Mouse (Mus musculus) cortical plate, adult 2 months (tissue): Measurements from ENCODE around the gene Arnt. TPM values are rescaled to one million over a fixed set of nuclear protein-coding genes. Genes with fewer than 3 reads are reported as not detected.
"Not testable (repeated sequence)": the region's sequence is repeated elsewhere in the genome, so short reads cannot be mapped to it uniquely, and the experiment has no call there.

Experiments
- H3K27ac ChIP-seq: fragments of 200-500 bp; 2 replicates; pipeline ENCODE4 v1.5.1; 2012; ENCODE audit warnings: low read length, control low read depth, inconsistent platforms; ENCODE audit not compliant: insufficient read depth
- H3K4me1 ChIP-seq: fragments of 200-500 bp; 2 replicates; pipeline ENCODE4 v1.6.1; 2011; ENCODE audit warnings: low read length; ENCODE audit not compliant: control insufficient read depth, insufficient read depth
- H3K4me3 ChIP-seq: fragments of 200-500 bp; 2 replicates; pipeline ENCODE4 v1.5.1; 2011; ENCODE audit warnings: mild to moderate bottlenecking, low read length, control low read depth; ENCODE audit not compliant: insufficient read depth
- CTCF ChIP-seq: fragments of 200-500 bp; IDR thresholded peaks from 2 replicates; pipeline ENCODE4 v1.5.1; 2011; ENCODE audit warnings: mild to moderate bottlenecking, control low read depth, low read length; ENCODE audit not compliant: insufficient read depth; ENCODE audit errors: extremely low read depth
- POLR2A ChIP-seq: fragments of 200-500 bp; IDR thresholded peaks from 2 replicates; pipeline ENCODE4 v1.6.1; 2011; ENCODE audit warnings: mild to moderate bottlenecking, low read length, control low read depth; ENCODE audit not compliant: insufficient read depth; ENCODE audit errors: extremely low read depth
- polyA plus RNA-seq: library from polyadenylated mRNA; depleted of rRNA; stranded (reverse); fragments of >200 nt; gene quantifications from 2 replicates; pipeline ENCODE4 v1.2.3, GENCODE M21; 2012; rRNA removed

Gene Arnt
- polyA plus RNA-seq = 42.3 and 47.6 TPM in 2 replicates

GRCm38 (mm10) chr3:95434136-95434982 is at the start of gene Arnt:
TSS of gene Arnt (plus strand) at chr3:95434388.
- no peaks in the 10 kb centered on the region for H3K4me1 ChIP-seq
- H3K4me3 ChIP-seq = peak within 1 kb of the TSS; percentile 72
- 0 out of 2 replicates have a peak within 1 kb of the TSS, but pooled peaks have one; percentile 8 for H3K27ac ChIP-seq
- TF ChIP-seq CTCF = no peak
- TF ChIP-seq POLR2A = peak; percentile 81; the same call in 1 of the 2 replicates

GRCm38 (mm10) chr3:95385401-95386075 is 48.6 kb upstream of the Arnt start:
- Histone ChIP-seq H3K4me1 (no peaks in the 10 kb centered on the region), H3K27ac (no peak overlapping the region), H3K4me3 (no peak overlapping the region)
- TF ChIP-seq CTCF = no peak
- no peak for TF ChIP-seq POLR2A

GRCm38 (mm10) chr3:95394385-95394784 is 39.8 kb upstream of the Arnt start:
- TF ChIP-seq POLR2A (no peak), CTCF (peak; percentile 32; the same call in 1 of the 2 replicates)
- no peak overlapping the region for H3K27ac ChIP-seq
- H3K4me3 ChIP-seq = no peak overlapping the region
- no peaks in the 10 kb centered on the region for H3K4me1 ChIP-seq

DNA sequence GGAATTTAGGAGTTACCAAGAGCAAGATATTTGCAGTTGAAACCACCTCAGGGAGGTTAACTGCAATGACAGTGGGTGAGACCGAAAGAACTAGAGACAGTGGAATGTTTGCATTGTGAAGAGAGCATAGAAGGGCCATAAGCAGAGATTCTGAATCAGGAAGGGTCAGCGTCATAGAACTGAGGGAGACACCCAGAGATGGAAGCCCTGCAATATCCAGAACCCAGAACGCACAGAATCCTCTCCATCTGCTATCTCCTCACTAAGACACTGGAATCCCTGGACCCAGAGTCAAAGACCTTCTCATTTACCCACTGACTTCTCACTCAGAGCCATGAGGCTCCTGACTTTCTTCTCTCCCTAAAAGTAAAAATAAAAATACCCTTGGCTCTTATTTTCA is 31.4 kb upstream of the Arnt start, which contains the start of gene 4930558C23Rik:
Gene 4930558C23Rik, minus strand, starts transcription at position 101 of the 400 bp plus-strand sequence.
- TF ChIP-seq POLR2A (no peak), CTCF (no peak)
- Histone ChIP-seq H3K27ac (no peak within 1 kb of the TSS), H3K4me1 (no peaks in the 10 kb centered on the region), H3K4me3 (no peak within 1 kb of the TSS)

- H3K27ac ChIP-seq = no peak overlapping the region
- H3K4me1 ChIP-seq = no peaks in the 10 kb centered on the region
- H3K4me3 ChIP-seq = no peak overlapping the region
- TF ChIP-seq CTCF (no peak), POLR2A (no peak)
Observed at GRCm38 (mm10) chr3:95407728-95408127, 26.5 kb upstream of the Arnt start.

GRCm38 (mm10) chr3:95408852-95409251 is 25.3 kb upstream of the Arnt start:
- Histone ChIP-seq H3K27ac (no peak overlapping the region), H3K4me3 (no peak overlapping the region), H3K4me1 (no peaks in the 10 kb centered on the region)
- TF ChIP-seq POLR2A (no peak), CTCF (no peak)

DNA sequence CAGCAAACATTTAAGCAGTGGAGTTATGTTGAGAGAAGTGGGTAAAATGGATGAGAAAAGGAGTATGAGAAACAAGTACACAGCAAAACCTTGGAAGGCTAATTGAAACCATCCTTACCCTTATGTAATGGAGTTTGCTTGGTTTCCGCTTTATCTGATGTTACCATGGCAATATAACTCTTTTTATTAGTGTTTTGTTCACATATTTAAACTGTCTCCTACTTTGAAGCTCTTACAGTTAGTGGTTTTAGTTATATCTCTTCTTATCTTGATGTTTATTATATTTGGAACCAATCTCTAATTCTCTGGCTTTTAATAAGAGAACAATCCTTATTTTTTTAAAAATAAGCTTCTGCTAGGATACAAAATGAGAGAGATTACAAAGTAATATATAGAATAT is 21.9 kb upstream of the Arnt start:
- TF ChIP-seq POLR2A = no peak
- TF ChIP-seq CTCF = no peak
- Histone ChIP-seq H3K27ac (no peak overlapping the region), H3K4me3 (no peak overlapping the region), H3K4me1 (no peaks in the 10 kb centered on the region)

DNA sequence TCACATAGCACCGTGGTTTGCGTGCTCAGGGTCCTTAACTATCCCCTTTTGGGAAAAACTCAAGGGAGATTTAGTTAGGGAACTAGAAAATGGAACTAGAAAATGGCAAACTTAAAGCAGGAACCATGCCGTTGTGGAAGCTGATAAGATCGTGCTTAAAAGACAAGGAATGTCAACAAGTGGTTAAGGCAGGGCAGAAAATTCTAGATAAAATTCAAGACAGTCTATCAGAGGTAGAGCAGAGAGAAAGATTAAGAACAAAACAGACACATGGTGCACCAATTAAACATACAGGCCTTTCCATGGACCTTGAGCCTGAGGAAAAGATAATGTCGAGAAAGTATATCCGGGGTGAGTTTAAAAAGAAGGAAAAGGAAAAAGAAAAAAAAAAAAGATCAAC is 16.3 kb upstream of the Arnt start:
- TF ChIP-seq CTCF (no peak), POLR2A (no peak)
- H3K27ac ChIP-seq = no peak overlapping the region
- no peak overlapping the region for H3K4me3 ChIP-seq
- no peaks in the 10 kb centered on the region for H3K4me1 ChIP-seq

GRCm38 (mm10) chr3:95426476-95426875 is 7.7 kb upstream of the Arnt start:
- not testable (repeated sequence) for H3K4me1 ChIP-seq, H3K27ac ChIP-seq, H3K4me3 ChIP-seq

- not testable (repeated sequence) for H3K4me1 ChIP-seq, H3K27ac ChIP-seq
- H3K4me3 ChIP-seq = peak overlapping the region; percentile 18
Observed at GRCm38 (mm10) chr3:95427117-95427890, 6.9 kb upstream of the Arnt start.

GRCm38 (mm10) chr3:95427891-95428238 is 6.3 kb upstream of the Arnt start:
- H3K4me1 ChIP-seq, H3K27ac ChIP-seq: not testable (repeated sequence)
- H3K4me3 ChIP-seq = peak overlapping the region; percentile 18

- not testable (repeated sequence) for H3K4me1 ChIP-seq, H3K4me3 ChIP-seq, H3K27ac ChIP-seq
Observed at GRCm38 (mm10) chr3:95428423-95428822, 5.8 kb upstream of the Arnt start.
